Mouse (Mus musculus): ENCODE measurements around the gene Katnal1. TPM values are rescaled to one million over a fixed set of nuclear protein-coding genes. Genes with fewer than 3 reads are reported as not detected.

Katnal1 gene
- total RNA-seq, 2 experiments from 2014 or later: 4.5 to 6.0 TPM

GRCm38 (mm10) chr5:148888032-148888431, 41.1 kb downstream of the Katnal1 start:
- no peak for DNase-seq (ENCODE audit: low spot score)

GRCm38 (mm10) chr5:148885821-148886609, 43.1 kb downstream of the Katnal1 start:
- no peak for DNase-seq (ENCODE audit: low spot score)

GRCm38 (mm10) chr5:148883671-148884070, 45.4 kb downstream of the Katnal1 start:
- DNase-seq (ENCODE audit: low spot score): peak; percentile 12

GRCm38 (mm10) chr5:148879218-148879617, 49.9 kb downstream of the Katnal1 start:
- DNase-seq (ENCODE audit: low spot score): no peak

GRCm38 (mm10) chr5:148873116-148873515, 56.0 kb downstream of the Katnal1 start:
- DNase-seq (ENCODE audit: low spot score): no peak

- DNase-seq (ENCODE audit: low spot score): no peak
Measured at GRCm38 (mm10) chr5:148869583-148869982, 59.5 kb downstream of the Katnal1 start.

GRCm38 (mm10) chr5:148867766-148868165, 61.4 kb downstream of the Katnal1 start:
- DNase-seq (ENCODE audit: low spot score): no peak

- no peak for DNase-seq (ENCODE audit: low spot score)
Measured at GRCm38 (mm10) chr5:148867171-148867570, 61.9 kb downstream of the Katnal1 start.

- no peak for DNase-seq (ENCODE audit: low spot score)
Measured at GRCm38 (mm10) chr5:148866571-148866970, 62.5 kb downstream of the Katnal1 start.

GRCm38 (mm10) chr5:148863409-148863808, 65.7 kb downstream of the Katnal1 start:
- no peak for DNase-seq (ENCODE audit: low spot score)

- DNase-seq (ENCODE audit: low spot score): no peak
Measured at GRCm38 (mm10) chr5:148862853-148863252, 66.3 kb downstream of the Katnal1 start.

GRCm38 (mm10) chr5:148862136-148862535, 67.0 kb downstream of the Katnal1 start:
- DNase-seq (ENCODE audit: low spot score): no peak

- no peak for DNase-seq (ENCODE audit: low spot score)
Measured at GRCm38 (mm10) chr5:148857522-148857921, 71.6 kb downstream of the Katnal1 start.

- no peak for DNase-seq (ENCODE audit: low spot score)
Measured at GRCm38 (mm10) chr5:148855047-148855446, 74.1 kb downstream of the Katnal1 start.

- no peak for DNase-seq (ENCODE audit: low spot score)
Measured at GRCm38 (mm10) chr5:148854166-148854565, 75.0 kb downstream of the Katnal1 start.

GRCm38 (mm10) chr5:148849516-148849915, 79.6 kb downstream of the Katnal1 start:
- no peak for DNase-seq (ENCODE audit: low spot score)

- no peak for DNase-seq (ENCODE audit: low spot score)
Measured at GRCm38 (mm10) chr5:148847032-148847431, 82.1 kb downstream of the Katnal1 start.

GRCm38 (mm10) chr5:148837069-148837468, 92.1 kb downstream of the Katnal1 start:
- no peak for DNase-seq (ENCODE audit: low spot score)

- peak; percentile 65 for DNase-seq (ENCODE audit: low spot score)
Measured at GRCm38 (mm10) chr5:148831596-148832257, 97.4 kb downstream of the Katnal1 start.

- peak; percentile 10 for DNase-seq (ENCODE audit: low spot score)
Measured at GRCm38 (mm10) chr5:148831141-148831547, 98.0 kb downstream of the Katnal1 start.

- DNase-seq (ENCODE audit: low spot score): no peak
Measured at GRCm38 (mm10) chr5:148825732-148826131, 103.4 kb downstream of the Katnal1 start.

- DNase-seq (ENCODE audit: low spot score): no peak
Measured at GRCm38 (mm10) chr5:148822772-148823171, 106.3 kb downstream of the Katnal1 start.

Data from gastrocnemius, adult 18-20 months (tissue).